Mouse (Mus musculus) bone marrow macrophage, adult 2 months (primary cell): ENCODE results near the gene Kank4. TPM values are rescaled to one million over a fixed set of nuclear protein-coding genes. Genes with fewer than 3 reads are reported as not detected.

Source experiments
- H3K27ac ChIP-seq: 2 replicates; pipeline ENCODE4 v1.5.1; 2012; ENCODE audit warnings: low read depth, low read length; ENCODE audit not compliant: insufficient read depth
- H3K4me1 ChIP-seq: 2 replicates; pipeline ENCODE4 v1.6.1; 2012; ENCODE audit warnings: low read length; ENCODE audit not compliant: control insufficient read depth, insufficient read depth
- H3K4me3 ChIP-seq: 2 replicates; pipeline ENCODE4 v1.5.1; 2012; ENCODE audit warnings: mild to moderate bottlenecking, low read length, moderate library complexity; ENCODE audit not compliant: insufficient read depth
- CTCF ChIP-seq: IDR thresholded peaks from 2 replicates; pipeline ENCODE4 v1.5.1; 2012; ENCODE audit warnings: low read depth, mild to moderate bottlenecking, low read length, moderate library complexity
- POLR2A ChIP-seq: IDR thresholded peaks from 2 replicates; pipeline ENCODE4 v1.6.1; 2012; ENCODE audit warnings: mild to moderate bottlenecking, low read depth, low read length, borderline replicate concordance
- polyA plus RNA-seq: library from polyadenylated mRNA; stranded (reverse); fragments of >200 nt; gene quantifications from 2 replicates; pipeline ENCODE4 v1.2.4, GENCODE M21; 2012; ENCODE audit not compliant: missing spikeins, insufficient read depth, insufficient read length

The Kank4 gene
- polyA plus RNA-seq, 1 experiment: not detected

- H3K27ac ChIP-seq: no peak overlapping the region
- H3K4me3 ChIP-seq: no peak overlapping the region
Measured at GRCm38 (mm10) chr4:98804476-98805134, 12.7 kb downstream of the Kank4 start.

GRCm38 (mm10) chr4:98801775-98802174 lies 15.6 kb downstream of the Kank4 start:
- H3K27ac ChIP-seq: no peak overlapping the region
- H3K4me3 ChIP-seq: no peak overlapping the region
- TF ChIP-seq CTCF (no peak), POLR2A (no peak)
- H3K4me1 ChIP-seq: no peaks in the 10 kb centered on the region

More at GRCm38 (mm10) chr4:98804476-98805134, 12.7 kb downstream of the Kank4 start:
- H3K4me1 ChIP-seq: no peaks in the 10 kb centered on the region
- TF ChIP-seq POLR2A: no peak
- TF ChIP-seq CTCF: no peak

- TF ChIP-seq CTCF: no peak
- no peak for TF ChIP-seq POLR2A
- H3K4me3 ChIP-seq: no peak overlapping the region
- no peaks in the 10 kb centered on the region for H3K4me1 ChIP-seq
- H3K27ac ChIP-seq: no peak overlapping the region
Measured at GRCm38 (mm10) chr4:98800824-98801223, 16.5 kb downstream of the Kank4 start.

GRCm38 (mm10) chr4:98796591-98797341 lies 20.6 kb downstream of the Kank4 start:
- H3K27ac ChIP-seq: no peak overlapping the region
- TF ChIP-seq POLR2A (no peak), CTCF (no peak)
- H3K4me1 ChIP-seq: no peaks in the 10 kb centered on the region
- H3K4me3 ChIP-seq: no peak overlapping the region

- Histone ChIP-seq H3K4me1 (no peaks in the 10 kb centered on the region), H3K27ac (no peak overlapping the region), H3K4me3 (no peak overlapping the region)
- TF ChIP-seq CTCF (no peak), POLR2A (no peak)
Measured at GRCm38 (mm10) chr4:98795241-98795640, 22.1 kb downstream of the Kank4 start.

- no peaks in the 10 kb centered on the region for H3K4me1 ChIP-seq
- TF ChIP-seq POLR2A (no peak), CTCF (no peak)
- H3K4me3 ChIP-seq: no peak overlapping the region
- no peak overlapping the region for H3K27ac ChIP-seq
Measured at GRCm38 (mm10) chr4:98793486-98793885, 23.9 kb downstream of the Kank4 start.

GRCm38 (mm10) chr4:98790721-98791120 lies 26.6 kb downstream of the Kank4 start:
- Histone ChIP-seq H3K4me3 (no peak overlapping the region), H3K4me1 (no peaks in the 10 kb centered on the region), H3K27ac (no peak overlapping the region)
- no peak for TF ChIP-seq POLR2A
- TF ChIP-seq CTCF: no peak

- H3K4me3 ChIP-seq: no peak overlapping the region
- no peak overlapping the region for H3K27ac ChIP-seq
- TF ChIP-seq POLR2A: no peak
- TF ChIP-seq CTCF: no peak
- no peaks in the 10 kb centered on the region for H3K4me1 ChIP-seq
Measured at GRCm38 (mm10) chr4:98789861-98790311, 27.5 kb downstream of the Kank4 start.

- TF ChIP-seq CTCF (no peak), POLR2A (no peak)
Measured at GRCm38 (mm10) chr4:98789133-98789765, 28.1 kb downstream of the Kank4 start.

GRCm38 (mm10) chr4:98786281-98786680 lies 31.1 kb downstream of the Kank4 start:
- Histone ChIP-seq H3K27ac (no peak overlapping the region), H3K4me3 (no peak overlapping the region), H3K4me1 (no peaks in the 10 kb centered on the region)
- TF ChIP-seq POLR2A: no peak
- TF ChIP-seq CTCF: no peak

More at GRCm38 (mm10) chr4:98789133-98789765, 28.1 kb downstream of the Kank4 start:
- Histone ChIP-seq H3K4me1 (no peaks in the 10 kb centered on the region), H3K27ac (no peak overlapping the region), H3K4me3 (no peak overlapping the region)
